Mouse (Mus musculus) gonadal fat pad, adult 2 months (tissue): ENCODE results near the gene Kcnh3. TPM values are rescaled to one million over a fixed set of nuclear protein-coding genes. Genes with fewer than 3 reads are reported as not detected.
"Not testable (repeated sequence)": the region's sequence is repeated elsewhere in the genome, so short reads cannot be mapped to it uniquely, and the experiment has no call there.

Source experiments
- DNase-seq: peaks from one replicate; pipeline ENCODE4 v3.0.0-alpha.2; 2012; ENCODE audit warnings: low read depth
- polyA plus RNA-seq: library from polyadenylated mRNA; depleted of rRNA; stranded (reverse); fragments of >200 nt; gene quantifications from 2 replicates; pipeline ENCODE4 v1.2.3, GENCODE M21; 2012

Gene Kcnh3
- polyA plus RNA-seq, 1 experiment, result 51.8 TPM

DNA sequence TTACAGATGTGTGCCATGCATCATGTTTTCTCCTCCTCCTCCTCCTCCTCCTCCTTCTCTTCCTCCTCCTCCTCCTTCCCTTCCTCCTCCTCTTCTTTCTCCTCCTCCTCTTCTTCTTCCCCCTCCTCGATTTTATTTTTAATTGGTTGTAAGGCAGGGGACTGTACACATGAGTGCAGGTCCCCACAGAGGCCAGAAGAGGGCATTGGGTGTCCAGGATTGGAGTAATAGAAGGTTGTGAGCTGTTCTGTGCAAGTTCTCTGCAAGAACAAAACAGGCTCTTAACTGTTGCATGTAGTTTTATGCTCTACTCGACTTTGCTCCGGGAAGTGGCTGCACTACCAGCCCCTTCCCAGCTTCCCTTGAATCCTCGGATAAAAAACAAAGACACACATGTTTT lies 15.5 kb downstream of the Kcnh3 start:
- DNase-seq, result no peak

DNA sequence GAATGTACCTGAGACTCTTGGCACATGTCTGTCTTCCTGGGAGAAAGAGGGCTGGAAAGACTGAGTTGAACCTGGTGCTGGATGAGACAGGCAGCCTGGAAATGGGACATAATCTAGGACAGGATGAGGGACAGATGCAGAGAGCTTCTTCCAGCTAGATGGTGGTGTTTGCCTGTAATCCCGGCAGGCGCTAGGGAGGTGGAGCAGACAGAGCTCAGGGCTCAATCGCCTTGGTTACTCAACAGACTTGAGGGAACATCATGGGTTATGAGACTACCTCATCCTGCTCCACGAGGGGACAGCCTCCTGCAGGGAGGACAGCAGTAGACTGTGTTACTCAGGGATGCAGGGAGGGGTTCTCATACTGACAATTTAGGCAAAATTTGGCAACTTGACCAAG lies 16.6 kb downstream of the Kcnh3 start:
- DNase-seq, result no peak

DNA sequence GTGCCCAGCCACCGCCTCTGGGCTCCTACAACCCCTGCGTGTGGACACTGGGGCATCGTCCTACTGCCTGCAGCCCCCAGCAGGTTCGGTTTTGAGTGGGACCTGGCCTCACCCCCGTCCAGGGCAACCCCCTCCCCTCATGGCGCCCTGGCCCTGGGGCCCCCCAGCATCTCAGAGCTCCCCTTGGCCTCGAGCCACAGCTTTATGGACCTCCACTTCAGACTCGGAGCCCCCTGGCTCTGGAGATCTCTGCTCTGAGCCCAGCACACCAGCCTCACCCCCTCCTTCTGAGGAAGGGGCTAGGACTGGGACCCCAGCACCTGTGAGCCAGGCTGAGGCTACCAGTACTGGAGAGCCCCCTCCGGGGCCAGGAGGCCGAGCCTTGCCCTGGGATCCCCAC lies 17.4 kb downstream of the Kcnh3 start:
- no peak for DNase-seq

DNA sequence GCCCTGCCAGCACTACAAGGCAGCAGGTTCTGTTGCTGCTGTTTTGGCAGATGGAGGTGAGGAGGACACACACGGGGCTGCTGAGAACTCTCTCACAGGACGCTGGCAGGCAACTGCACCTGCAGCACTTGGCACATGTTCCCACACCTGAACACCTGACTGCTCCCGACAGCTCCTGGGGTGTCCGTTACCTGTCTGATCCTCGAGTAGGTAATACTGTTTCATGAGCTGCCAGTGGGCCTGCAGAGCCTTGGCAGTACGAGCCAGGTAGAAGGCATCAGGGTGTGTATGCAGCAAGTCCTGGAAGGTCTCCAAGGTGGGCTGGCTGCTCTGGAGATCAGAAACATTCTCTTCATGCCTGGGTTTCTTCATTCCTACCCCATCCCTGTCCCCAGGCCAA lies 22.1 kb downstream of the Kcnh3 start:
- not testable (repeated sequence) for DNase-seq

DNA sequence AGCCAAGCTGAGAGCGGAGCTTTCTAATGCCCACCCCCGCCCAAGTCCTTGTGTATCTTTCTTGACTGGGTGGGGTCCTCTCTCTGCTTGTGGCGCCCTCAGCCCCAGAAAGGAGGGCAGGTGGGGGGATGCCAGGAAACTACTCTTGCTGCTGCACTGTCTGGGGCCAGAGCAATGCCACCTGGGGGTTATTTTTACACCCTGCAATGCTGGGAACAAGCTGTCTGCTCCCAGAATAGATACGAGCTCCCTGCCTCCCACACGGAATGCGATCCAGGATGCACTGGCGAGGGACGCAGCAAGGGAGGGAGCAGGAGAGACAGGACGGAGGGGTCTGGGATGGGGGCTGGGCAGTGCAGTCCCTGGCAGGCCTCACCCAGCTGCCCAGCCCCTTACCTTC lies 24.3 kb downstream of the Kcnh3 start:
- DNase-seq, result no peak

DNA sequence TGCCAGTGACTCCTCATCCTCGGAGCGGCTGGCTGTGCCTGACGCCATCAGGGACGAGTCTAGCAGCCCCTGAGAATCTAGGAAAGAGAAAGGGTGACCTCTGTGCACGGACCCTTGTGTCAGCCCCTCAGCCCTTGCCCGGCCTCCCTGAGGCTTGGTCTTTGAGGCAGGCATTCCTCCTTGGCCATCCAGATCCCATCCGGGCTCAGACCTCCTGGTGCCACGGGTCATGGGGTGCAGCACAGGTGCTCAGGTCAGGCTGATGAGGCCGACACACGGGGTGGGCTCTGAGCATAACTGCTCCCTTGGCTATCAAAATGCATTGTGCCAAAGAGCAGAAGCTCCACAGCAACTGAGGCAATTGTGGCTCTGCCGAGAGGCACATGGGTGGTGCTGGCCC lies 25.3 kb downstream of the Kcnh3 start:
- DNase-seq, result no peak

DNA sequence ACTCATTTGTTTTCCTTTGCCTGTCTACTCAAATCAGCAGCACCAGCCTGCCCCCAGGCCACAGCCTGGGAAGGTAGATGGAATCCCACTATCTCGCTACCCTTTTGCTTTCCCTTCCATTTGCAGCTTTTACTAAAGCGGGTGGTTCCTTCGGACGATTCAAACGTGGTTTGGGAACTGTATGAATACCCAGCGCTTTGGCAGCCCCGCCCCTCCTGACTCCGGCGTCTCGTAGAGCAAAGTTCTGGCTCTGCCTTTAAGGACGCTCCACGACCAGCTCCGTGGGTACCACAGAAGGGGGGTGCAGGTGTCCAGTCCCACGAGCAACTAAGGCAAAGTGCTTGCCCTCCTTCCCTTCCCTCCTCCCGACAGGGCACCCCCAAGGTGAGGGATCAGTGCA lies 26.4 kb downstream of the Kcnh3 start:
- not testable (repeated sequence) for DNase-seq

DNA sequence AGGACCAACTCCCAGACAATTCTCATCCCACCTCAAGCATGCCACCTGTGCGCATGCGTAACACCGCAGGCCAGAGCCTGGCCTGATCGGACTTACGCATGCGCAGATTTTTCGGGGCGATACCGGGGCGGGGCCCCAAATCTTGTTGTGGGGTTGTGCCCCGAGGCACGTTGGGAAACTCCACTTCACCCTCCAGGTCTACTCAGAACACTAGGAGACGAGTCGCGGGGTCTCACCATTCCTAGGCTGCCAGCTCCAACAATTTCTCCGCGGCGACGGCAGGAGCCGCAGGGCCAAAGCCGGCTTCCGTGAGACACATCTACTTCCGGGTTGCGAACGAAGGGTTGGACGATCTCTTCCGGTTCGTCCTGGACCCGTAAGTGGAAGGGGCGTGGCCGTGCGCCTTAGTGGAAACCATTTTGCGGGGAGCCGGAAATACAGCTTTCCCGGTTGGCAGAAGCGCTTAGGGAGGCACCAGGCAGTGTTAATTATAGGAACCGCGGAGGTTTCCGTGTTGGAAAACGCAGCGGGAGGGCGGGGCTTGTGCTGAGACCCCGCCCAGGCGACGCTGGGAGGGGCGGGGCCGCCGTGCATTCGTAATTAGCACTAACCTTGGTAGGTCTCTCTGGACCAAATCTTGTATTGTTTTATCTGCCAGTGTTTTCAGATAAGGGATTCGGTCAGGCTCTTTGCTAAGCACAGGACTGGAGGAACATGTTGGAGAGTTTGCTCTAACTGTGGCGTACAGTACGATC lies 27.1 kb downstream of the Kcnh3 start, which contains the start of gene Mcrs1:
Gene Mcrs1, minus strand, starts transcription at position 336 of the 755 bp plus-strand sequence.
- DNase-seq, result peak; percentile 81

DNA sequence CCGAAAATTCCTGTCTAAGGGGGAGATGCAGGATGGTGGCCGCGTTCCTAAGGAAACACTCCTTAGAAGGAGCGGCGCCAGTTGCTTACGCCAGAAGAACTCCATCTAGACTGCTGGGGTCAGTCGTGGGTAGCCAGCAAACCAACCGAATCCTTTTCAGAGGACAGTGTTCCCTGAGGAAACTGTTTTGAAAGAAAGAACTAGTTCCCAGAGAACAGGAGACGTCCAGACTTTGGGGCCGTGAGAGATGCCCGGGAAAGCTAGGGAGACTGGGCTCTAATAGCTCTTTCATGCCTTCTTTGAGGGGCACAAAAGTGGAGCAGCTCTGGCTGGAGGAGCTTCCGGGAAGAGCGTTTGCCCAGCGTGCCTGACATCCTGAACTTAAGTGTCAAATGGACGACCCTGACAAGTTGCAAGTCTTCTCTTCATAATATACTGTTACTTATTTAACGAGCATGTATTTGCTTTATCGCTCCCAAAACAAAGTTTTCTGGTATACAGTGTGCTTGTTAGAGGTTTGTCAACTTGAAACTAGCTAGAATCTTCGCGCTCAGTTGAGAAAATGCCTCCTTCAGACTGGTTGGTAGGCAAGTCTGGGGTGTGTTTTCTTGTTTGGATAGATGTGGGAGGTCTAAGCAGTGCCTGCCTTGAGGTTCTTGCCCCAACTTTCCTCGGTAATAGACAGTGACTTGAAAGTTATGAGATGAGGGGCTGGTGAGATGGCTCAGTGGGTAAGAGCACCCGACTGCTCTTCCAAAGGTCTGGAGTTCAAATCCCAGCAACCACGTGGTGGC lies 27.9 kb downstream of the Kcnh3 start:
- no peak for DNase-seq

DNA sequence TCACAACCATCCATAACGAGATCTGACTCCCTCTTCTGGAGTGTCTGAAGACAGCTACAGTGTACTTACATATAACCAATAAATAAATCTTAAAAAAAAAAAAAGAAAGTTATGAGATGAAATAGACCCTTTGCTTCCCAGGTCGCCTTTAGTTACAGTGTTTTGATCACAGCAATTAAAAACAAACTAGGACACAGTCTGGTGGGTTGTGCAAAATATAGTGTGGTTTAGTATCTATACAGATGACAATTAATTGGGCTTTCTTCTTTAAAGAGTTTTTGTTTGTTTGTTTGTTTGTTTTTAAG lies 28.5 kb downstream of the Kcnh3 start:
- DNase-seq, result not testable (repeated sequence)

DNA sequence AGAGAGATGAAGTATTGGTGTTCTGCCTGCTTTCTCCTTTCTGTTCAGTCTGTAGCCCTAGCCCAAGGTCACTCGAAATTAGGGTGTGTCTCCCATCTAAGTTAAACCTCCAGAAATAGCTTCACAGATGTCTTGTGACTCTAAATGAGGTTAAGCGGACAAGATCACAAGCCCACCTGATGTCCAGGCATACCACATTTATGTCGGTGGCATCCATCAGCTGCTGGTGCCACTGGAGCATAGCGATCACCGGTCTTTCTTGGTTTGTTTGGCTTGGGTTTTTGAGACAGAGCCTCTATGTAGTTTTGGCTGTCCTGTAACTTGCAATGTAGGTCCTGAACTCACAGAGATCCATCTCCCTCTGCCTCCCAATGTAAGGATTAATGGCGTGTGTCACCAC lies 29.1 kb downstream of the Kcnh3 start:
- DNase-seq, result no peak

DNA sequence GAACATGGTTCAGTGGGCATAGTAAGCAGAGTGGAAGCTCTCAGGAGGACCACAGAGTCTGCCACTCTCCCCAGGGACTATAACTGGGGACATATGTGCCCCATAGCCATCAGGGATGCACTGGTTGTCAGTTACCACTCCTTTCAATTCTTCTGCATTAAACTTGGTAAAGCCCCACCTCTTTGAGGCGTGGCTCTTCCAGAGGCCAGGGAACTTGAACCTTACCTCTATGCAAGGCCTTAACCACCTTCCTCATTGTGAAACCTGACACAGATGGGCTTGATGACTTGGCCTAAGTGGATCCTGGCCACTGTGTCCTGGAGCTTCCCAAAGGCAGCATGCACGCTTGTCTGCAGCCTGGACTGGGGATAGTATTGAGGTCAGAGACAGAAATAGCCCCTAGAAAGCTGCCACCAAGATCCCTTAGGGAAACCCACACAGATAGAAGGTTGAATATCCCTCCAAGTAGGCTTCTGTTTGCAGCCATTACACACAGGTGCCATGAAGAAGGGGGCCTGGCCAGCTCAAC lies 29.9 kb downstream of the Kcnh3 start:
- no peak for DNase-seq

DNA sequence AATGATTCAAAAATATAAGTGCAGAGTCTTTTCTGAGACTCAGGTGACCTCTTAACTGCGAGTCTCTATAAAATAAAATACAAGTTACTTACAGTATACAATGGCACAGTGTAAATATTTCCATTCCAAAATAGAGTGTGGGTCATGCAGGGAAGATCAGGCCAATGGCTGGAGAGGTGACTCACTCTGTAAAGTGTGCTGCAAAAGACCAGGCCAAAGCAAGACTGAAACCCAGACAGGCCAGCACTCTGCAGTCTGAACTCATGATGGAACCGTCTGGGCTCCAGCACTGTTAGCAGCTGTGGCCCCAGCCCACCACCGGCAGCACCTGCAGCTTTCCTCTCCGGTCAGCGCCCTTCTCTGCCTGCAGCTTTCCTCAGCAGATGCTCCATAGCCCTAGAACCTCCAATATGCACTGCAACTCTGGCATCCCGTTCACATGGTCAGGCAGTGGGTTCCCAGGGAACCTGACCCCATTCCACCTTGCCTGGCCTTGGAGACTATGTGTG lies 30.6 kb downstream of the Kcnh3 start:
- DNase-seq, result no peak

DNA sequence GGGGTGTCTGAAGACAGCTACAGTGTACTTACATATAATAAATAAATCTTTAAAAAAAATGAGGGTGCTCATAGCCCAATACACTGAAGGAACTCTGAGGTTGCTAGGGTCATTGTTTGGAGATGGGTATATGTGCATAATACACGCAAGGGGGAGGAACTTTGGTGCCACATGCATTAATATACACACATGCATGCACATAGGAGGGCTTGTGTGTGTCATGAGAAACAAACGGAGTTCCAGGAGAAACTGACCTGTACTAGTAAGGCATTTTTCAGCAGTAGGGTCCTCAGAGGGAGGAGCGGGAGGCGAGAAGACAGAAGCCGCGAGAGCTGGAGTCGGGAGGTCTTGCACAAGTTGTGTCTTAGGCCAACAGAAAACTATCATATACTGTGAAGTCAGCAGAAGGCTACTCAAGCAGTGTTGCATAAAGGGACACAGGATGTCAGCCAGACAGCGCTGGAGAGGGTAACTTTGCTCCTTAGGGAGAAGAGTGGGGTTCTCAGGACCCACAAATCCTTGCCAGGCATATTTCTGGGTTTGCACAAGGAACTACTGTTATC lies 34.6 kb downstream of the Kcnh3 start:
- no peak for DNase-seq

DNA sequence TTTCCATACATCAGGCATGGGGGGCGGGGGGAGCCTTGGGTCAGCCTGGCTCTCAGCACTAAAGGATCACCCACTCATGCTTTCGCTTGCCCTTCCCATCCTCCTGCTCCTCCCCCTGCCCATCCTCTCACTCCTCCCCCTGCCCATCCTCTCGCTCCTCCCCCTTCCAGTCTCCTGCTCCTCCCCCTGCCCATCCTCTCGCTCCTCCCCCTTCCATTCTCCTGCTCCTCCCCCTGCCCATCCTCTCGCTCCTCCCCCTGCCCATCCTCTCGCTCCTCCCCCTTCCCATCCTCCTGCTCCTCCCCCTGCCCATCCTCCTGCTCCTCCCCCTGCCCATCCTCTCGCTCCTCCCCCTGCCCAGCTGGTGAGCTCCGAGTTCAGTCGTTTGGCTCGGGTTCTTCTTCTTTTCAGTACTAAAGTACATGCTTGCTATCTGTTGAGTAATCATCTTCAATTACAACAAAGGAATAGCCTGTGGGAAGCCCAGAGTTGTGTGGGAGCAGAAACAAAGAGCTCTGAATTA lies 35.1 kb downstream of the Kcnh3 start:
- DNase-seq, result peak; percentile 90

DNA sequence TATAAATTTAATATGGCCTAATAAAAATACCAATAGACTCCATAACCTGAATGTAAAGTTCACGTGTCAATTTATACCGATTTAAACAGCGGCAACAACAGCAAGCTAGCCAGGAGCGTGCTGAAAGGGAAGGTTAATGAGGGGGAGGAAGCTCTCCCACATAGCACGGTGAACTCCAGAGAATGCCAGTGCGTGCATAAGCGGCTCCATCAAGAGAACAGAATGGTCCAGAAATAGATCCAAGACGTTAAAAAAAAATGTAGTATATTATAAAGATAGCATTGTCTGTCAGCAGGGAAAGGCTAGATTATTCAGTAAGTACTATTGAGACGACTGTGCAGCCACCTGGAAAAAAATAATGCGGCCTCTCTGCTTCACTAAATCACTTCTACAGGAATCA lies 38.0 kb downstream of the Kcnh3 start:
- no peak for DNase-seq

DNA sequence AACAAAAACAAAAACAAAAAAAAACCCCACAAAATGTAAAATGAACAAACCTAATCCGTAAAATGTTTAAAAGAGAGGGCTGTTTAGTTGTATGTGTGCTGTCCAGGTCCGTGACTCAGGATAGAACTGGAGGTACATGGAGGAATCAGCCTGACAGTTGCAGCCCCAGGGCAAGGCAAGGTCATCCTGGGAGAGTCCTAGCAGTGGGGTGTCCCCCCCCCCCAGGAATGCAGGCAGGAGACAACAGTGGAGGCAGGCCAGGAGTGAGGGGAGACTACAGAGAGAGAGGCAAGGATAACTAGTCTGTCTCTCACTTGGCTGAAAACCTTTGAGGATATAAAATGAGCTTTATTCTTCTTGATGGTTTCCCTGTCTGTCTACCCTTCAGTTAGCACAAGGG lies 39.7 kb downstream of the Kcnh3 start:
- DNase-seq, result no peak

DNA sequence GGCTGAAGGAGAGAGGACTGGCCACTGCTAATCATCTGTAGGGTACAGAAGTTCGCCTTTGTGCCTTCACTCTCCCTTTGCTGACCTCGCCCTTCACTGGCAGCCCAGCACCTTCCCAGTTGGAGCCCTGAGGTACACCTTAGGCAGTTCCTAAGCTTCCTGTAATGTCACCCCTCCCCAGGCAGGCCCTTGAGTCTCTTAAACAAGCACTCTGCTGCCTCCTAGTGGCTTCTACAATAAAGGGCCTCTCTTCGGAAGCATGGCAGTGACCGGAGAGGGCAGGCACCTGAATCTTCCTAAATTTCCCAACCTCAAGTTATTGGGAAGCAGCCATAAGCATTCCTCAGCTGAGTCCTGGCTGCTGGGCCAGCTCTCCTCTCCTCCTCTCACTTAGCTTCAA lies 41.0 kb downstream of the Kcnh3 start:
- DNase-seq, result no peak

DNA sequence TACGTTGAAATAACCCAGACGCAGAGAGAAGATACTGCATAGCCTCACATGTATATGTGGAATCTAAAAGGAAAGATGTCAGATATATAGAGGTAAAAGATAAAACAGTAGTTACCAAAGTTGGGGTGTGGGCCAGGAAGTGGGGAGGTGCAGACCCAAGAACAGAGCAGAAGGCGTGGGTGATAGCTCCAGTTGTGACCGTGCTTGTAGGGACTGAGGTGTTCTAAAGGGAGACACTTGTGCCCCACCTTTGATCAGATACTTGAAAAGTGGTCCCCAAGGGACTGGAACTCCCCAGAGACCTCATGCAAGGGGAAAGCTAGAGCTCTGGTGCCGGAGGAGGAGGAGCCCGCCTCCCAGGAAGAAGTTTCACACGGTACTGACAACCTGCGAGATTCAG lies 51.4 kb downstream of the Kcnh3 start:
- DNase-seq, result no peak

DNA sequence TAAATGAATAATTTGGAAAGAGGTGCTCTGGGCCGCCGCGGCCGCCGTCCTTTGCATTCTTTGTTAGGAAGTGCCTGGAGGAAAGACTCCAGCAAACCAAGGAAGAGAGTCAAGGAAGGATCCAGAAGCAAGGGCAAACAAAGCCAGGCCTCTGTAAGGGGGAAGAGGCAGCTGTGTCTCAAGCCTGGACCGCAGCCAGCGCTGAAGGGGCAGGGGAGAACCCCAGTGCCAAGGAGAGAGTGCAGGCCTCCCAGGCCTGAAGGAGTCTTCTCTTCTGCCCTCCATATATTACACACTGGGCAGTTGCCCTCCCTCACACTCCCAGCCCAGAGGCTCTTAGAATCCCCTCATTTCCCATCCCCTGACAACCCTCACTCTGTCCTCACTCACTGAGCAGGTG lies 53.6 kb downstream of the Kcnh3 start:
- no peak for DNase-seq

DNA sequence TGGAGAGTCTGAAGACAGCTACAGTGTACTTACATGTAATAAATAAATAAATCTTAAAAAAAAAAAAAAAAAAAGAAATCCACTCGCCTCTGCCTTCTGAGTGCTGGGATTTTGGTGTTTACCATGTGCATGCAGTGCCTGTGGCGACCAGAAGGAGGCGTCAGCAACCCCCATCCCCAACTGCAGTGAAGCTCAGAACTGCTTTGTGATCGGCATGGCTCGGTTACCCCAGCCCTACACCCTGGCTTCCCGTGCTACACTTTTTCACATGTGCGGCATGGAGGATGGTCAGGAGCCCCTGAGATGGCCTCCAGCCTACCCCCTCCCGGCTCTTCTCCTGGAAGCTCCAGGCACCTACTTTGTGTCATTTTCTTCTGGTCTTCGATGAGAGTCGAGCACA lies 58.8 kb downstream of the Kcnh3 start:
- no peak for DNase-seq

DNA sequence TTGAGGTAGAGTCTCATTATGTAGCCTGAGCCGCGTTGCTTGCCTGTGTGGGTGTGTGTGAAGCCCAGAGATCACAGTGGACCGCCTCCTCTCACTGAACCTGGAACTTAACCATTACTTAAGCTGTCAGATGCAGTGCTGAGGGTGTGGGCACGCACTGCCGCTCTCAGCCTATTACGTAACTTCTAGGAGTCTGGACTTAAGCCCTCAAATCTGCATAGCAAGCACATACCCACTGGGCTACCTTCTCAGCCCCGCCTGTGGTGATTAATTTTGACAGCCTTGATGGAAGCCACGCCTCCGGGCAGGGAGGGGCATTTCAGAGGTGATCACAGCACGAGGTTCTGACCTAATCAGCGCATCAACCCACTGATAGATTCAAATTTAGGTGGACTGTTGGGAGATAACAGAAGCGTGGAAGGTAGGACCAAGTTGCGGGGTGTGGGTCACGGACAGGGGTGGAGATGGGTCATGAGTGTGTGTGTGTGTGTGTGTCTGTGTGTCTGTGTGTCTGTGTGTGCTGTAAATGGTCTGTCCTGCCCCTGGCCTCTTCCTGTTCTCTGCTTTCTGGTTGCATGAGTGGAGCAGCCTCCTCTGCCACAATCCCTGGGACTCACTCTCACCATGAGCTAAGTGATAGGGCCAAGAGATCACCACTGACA lies 60.0 kb downstream of the Kcnh3 start:
- DNase-seq, result no peak
